Mouse (Mus musculus) layer of hippocampus, adult 9-11 months (tissue): Measurements from ENCODE around the gene Qrsl1.
"Not testable (repeated sequence)": the region's sequence is repeated elsewhere in the genome, so short reads cannot be mapped to it uniquely, and the experiment has no call there.

Source experiments
- DNase-seq: peaks from one replicate; pipeline ENCODE4 v3.0.0; 2022

Qrsl1 gene

GRCm38 (mm10) chr10:43901578-43902194, at the start of gene Qrsl1, which contains the start of gene Rtn4ip1:
Qrsl1 (minus strand) TSS chr10:43901745.
Rtn4ip1 (plus strand) TSS chr10:43901807.
- peak; percentile 93 for DNase-seq

- no peak for DNase-seq
Observed at GRCm38 (mm10) chr10:43945435-43945834, 43.9 kb upstream of the Qrsl1 start.

- no peak for DNase-seq
Observed at GRCm38 (mm10) chr10:43943736-43944135, 42.2 kb upstream of the Qrsl1 start.

- no peak for DNase-seq
Observed at GRCm38 (mm10) chr10:43939136-43939662, 37.7 kb upstream of the Qrsl1 start.

- DNase-seq: no peak
Observed at GRCm38 (mm10) chr10:43928596-43928995, 27.1 kb upstream of the Qrsl1 start.

GRCm38 (mm10) chr10:43927736-43928135, 26.2 kb upstream of the Qrsl1 start:
- DNase-seq: no peak

- DNase-seq: not testable (repeated sequence)
Observed at GRCm38 (mm10) chr10:43925776-43926175, 24.2 kb upstream of the Qrsl1 start.

- DNase-seq: no peak
Observed at GRCm38 (mm10) chr10:43923096-43923495, 21.6 kb upstream of the Qrsl1 start.

GRCm38 (mm10) chr10:43918696-43919608, 17.4 kb upstream of the Qrsl1 start:
- DNase-seq: peak; percentile 58

GRCm38 (mm10) chr10:43916737-43917136, 15.2 kb upstream of the Qrsl1 start:
- DNase-seq: no peak

- DNase-seq: no peak
Observed at GRCm38 (mm10) chr10:43916181-43916580, 14.6 kb upstream of the Qrsl1 start.

GRCm38 (mm10) chr10:43912236-43912635, 10.7 kb upstream of the Qrsl1 start:
- no peak for DNase-seq

- no peak for DNase-seq
Observed at GRCm38 (mm10) chr10:43910873-43911142, 9.3 kb upstream of the Qrsl1 start.

GRCm38 (mm10) chr10:43910032-43910872, 8.7 kb upstream of the Qrsl1 start:
- DNase-seq: no peak

- DNase-seq: no peak
Observed at GRCm38 (mm10) chr10:43904569-43904968, 3.0 kb upstream of the Qrsl1 start.

- DNase-seq: no peak
Observed at GRCm38 (mm10) chr10:43900883-43901570, 518 bp downstream of the Qrsl1 start.

GRCm38 (mm10) chr10:43898276-43898675, 3.3 kb downstream of the Qrsl1 start:
- no peak for DNase-seq

GRCm38 (mm10) chr10:43896065-43896464, 5.5 kb downstream of the Qrsl1 start:
- DNase-seq: no peak

- no peak for DNase-seq
Observed at GRCm38 (mm10) chr10:43892971-43893370, 8.6 kb downstream of the Qrsl1 start.

- no peak for DNase-seq
Observed at GRCm38 (mm10) chr10:43888976-43889375, 12.6 kb downstream of the Qrsl1 start.

GRCm38 (mm10) chr10:43887676-43888075, 13.9 kb downstream of the Qrsl1 start:
- no peak for DNase-seq

- DNase-seq: no peak
Observed at GRCm38 (mm10) chr10:43871458-43871857, 30.1 kb downstream of the Qrsl1 start.

GRCm38 (mm10) chr10:43870752-43871151, 30.8 kb downstream of the Qrsl1 start:
- DNase-seq: no peak
